9 mouse cellular contexts compared by ENCODE assay signal in the genomic region with DNA sequence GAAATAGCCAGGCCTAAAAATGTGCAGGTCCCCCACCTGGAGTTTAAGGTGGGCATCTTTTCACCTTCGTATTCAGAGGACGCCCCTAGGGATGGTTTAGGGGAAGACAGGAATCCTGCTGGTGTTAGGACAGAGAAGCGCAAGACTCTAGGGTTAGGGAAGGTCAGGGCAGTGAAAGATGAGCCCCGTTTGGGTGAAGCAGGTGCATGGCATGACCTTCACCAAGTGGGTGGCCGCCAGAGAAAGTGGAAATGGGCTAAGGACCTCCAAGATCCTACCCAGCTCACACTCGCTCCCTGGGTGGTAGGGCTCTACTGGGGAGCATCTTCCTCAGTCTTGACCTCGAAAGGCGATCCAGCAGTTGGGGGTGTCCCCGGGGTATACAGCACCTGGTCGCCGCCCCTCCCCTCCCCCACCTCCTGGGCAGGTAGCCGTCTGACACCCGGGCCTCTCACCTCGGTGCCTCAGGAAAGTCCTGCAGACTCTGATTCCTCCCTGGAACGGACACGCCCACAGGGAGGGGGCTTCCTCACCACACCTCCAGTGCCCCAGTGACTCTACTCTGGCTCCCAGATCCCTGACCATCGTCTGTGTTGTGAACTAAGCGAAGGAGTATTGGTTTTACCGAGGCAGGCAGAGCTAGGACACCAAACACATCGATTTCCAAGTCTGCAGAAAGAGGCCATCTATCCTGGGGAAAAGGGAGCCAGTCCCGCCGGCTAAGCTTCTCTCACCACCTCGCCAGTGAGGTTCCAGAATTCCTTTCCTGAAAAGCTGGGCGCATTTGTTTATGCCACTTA. TPM values are rescaled to one million over a fixed set of nuclear protein-coding genes. Genes with fewer than 3 reads are reported as not detected.
DNase-seq lines count a peak whose midpoint lies in the region; ATAC-seq lines count a peak whose summit lies in the region.
"Had no signal": no experiment of that assay in that cellular context is flagged by ENCODE, and none has a peak within 500 bp of the region (broad histone marks: within the 10 kb centered on the region; RNA-seq: fewer than 3 reads in every experiment).

No protein-coding gene starts in this region.

- DNase-seq in embryo, embryonic 10 days (ENCODE audit: low spot score), result peak; percentile 45
- no peak for DNase-seq in embryo, embryonic 11 days
- peak; percentile 38 for DNase-seq in CD4-positive helper T cell, adult 2 months (ENCODE audit: low read depth, low spot score)
- no peak for DNase-seq in forebrain, embryonic 14.5 days (ENCODE audit: low spot score)
- no peak for DNase-seq in liver, embryonic 13.5 days
- no peak for DNase-seq in thymus, postnatal 4 days
- no peak for DNase-seq in cerebellum, adult 8-10 months
- no peak for DNase-seq in cerebellum, adult 11-12 months
- DNase-seq: layer of hippocampus, adult 9-11 months had no signal

- H3K4me2 ChIP-seq in forebrain, embryonic 14.5 days (ENCODE audit: low read length), result peak overlapping the region; percentile 20; the same call in 1 of the 2 replicates
- peak overlapping the region; percentile 44 for H3K4me2 ChIP-seq in liver, embryonic 13.5 days

- no peak for ATAC-seq in forebrain, embryonic 14.5 days
- no peak for ATAC-seq in liver, embryonic 13.5 days (ENCODE audit: low read depth)

- H3K36me3 ChIP-seq in forebrain, embryonic 14.5 days (ENCODE audit: control insufficient read depth, insufficient read depth, low read length), result no peaks in the 10 kb centered on the region
- no peaks in the 10 kb centered on the region for H3K36me3 ChIP-seq in liver, embryonic 13.5 days

- WGBS in forebrain, embryonic 14.5 days, result 10% methylated on average over 24 of the region's 24 CpGs
- WGBS in liver, embryonic 13.5 days (ENCODE audit: insufficient replicate concordance), result 7% methylated on average over 24 of the region's 24 CpGs

- H3K9ac ChIP-seq in forebrain, embryonic 14.5 days (ENCODE audit: low read length), result no peak overlapping the region
- no peak overlapping the region for H3K9ac ChIP-seq in liver, embryonic 13.5 days

- H3K9me3 ChIP-seq in forebrain, embryonic 14.5 days (replicated peaks; ENCODE audit: control insufficient read depth, low read length), result no peaks in the 10 kb centered on the region
- H3K9me3 ChIP-seq in liver, embryonic 13.5 days (replicated peaks), result no peaks in the 10 kb centered on the region

- H3K27me3 ChIP-seq in forebrain, embryonic 14.5 days (replicated peaks; ENCODE audit: control insufficient read depth, insufficient read depth, low read length), result 0 out of 2 replicates have a peak, but pooled peaks cover 7% of the 10 kb centered on the region
- peaks cover 30% of the 10 kb centered on the region for H3K27me3 ChIP-seq in liver, embryonic 13.5 days

- H3K4me1 ChIP-seq in forebrain, embryonic 14.5 days (ENCODE audit: control insufficient read depth, insufficient read depth, low read length), result peaks cover 6% of the 10 kb centered on the region
- H3K4me1 ChIP-seq in liver, embryonic 13.5 days (replicated peaks), result peaks cover 16% of the 10 kb centered on the region

- no peak overlapping the region for H3K4me3 ChIP-seq in forebrain, embryonic 14.5 days (ENCODE audit: low read depth, low read length)
- peak overlapping the region; percentile 10; the same call in 1 of the 2 replicates for H3K4me3 ChIP-seq in liver, embryonic 13.5 days (replicated peaks)

- no peak overlapping the region for H3K27ac ChIP-seq in forebrain, embryonic 14.5 days (ENCODE audit: low read depth, low read length)
- no peak overlapping the region for H3K27ac ChIP-seq in liver, embryonic 13.5 days

RNA-seq across cellular contexts. Expression of a gene that starts 10.6 kb away (rescaled TPM):
- polyA plus RNA-seq in forebrain, embryonic 14.5 days (2014; fragmentation: Nextera tagmentation; extraction: Ambion mirVana), result 7.8 and 9.4 TPM in 2 replicates
- polyA plus RNA-seq in liver, embryonic 13.5 days (2015; fragmentation: Nextera tagmentation; extraction: Ambion mirVana), result 0.43 and 0.51 TPM in 2 replicates

Comparison
In these comparisons a context has a peak if more than half of its experiments do, and no peak if none do; other contexts are left out.
1. DNase-seq: peak in embryo, embryonic 10 days (single experiment) and CD4-positive helper T cell, adult 2 months (single experiment); none in embryo, embryonic 11 days (single experiment), forebrain, embryonic 14.5 days (single experiment), liver, embryonic 13.5 days (single experiment), thymus, postnatal 4 days (single experiment), cerebellum, adult 8-10 months (single experiment) and cerebellum, adult 11-12 months (single experiment).